Mouse (Mus musculus) C3H10T1/2 (cell line): ENCODE measurements around the gene Olfr554. TPM values are rescaled to one million over a fixed set of nuclear protein-coding genes. Genes with fewer than 3 reads are reported as not detected.

Experiments used
- polyA plus RNA-seq, 2 experiments: library from polyadenylated mRNA; unstranded; fragments of >200 nt; fragmentation: generic; extraction: Trizol; gene quantifications; one replicate each; pipeline ENCODE4 v1.2.1; 2012; ENCODE audit warnings: missing spikeins in 2 of 2

The Olfr554 gene
- not detected for polyA plus RNA-seq

DNA sequence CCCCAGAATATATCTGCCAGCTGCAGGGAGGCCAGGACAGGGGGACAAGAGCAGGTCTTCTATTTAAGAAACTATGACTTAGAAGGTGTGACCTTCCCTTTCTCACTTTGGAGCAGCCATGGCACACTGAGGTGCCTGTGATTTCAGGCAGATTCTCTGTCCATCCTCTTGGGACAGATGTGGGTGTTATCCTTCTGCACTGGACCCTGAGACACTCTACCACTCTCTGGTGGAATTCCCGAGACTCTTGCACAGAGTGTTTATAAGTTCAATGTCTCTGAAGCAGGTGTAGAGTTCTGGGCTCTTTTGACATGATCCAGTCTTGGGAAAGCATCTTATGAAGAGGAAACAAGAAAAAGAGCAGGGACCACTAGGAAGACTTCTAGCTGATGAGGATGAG is at the start of gene Olfr554:
Gene Olfr554, plus strand, starts transcription at position 301 of the 400 bp plus-strand sequence.

DNA sequence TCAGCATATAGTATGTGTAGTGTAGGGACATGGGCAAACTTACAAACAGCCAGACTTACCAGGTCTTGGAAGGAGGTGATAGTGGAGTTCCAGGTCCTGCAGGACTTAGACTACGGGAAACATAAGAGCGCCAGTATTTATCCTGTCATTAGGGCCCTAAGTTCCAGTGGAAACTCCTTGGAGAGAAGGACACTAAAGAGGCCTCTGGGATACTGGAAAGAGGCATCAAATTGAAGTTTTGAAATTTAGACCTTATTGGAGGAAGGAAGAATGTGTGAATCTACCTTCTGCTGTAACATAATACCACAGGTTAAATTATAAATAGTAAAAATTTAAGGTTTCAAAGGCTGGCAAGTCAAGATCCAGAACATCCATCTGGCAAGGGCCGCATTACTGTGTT is 46.4 kb upstream of the Olfr554 start, which contains the start of gene Olfr551:
Gene Olfr551, minus strand, starts transcription at position 101 of the 400 bp plus-strand sequence.

DNA sequence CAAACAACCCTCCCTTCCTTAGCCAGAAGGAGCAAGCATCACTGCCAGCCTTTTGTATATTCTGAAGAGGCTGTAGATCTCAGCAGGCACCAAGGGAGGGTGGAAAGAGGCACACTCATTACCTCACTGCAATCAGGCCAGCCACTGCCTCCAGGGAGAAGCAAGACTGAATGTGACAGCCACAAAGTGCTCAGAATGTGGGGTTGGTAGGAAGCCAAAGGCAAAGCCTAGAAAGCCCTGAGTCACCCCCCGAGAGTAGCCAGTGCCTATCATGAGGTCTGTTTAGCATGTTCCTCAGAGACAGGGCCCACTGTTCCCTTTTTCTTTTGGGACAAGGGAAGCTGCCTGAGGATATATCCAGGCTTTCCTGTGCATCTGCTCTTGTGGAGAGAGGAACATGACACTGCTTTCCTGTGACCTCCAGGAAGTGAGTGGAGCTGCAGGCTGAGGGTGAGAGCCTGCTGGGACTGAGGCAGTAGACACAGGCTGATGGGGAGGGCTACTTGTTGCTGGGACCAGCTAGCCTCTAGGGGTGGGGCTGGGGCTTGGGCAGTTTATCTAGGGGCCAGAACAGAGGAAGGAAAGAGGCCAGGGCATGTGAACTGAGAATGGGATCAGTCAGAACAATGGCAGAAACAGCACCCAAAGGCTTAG is 40.7 kb upstream of the Olfr554 start, which contains the start of gene Olfr552:
Gene Olfr552, plus strand, starts transcription at position 393 of the 654 bp plus-strand sequence.

DNA sequence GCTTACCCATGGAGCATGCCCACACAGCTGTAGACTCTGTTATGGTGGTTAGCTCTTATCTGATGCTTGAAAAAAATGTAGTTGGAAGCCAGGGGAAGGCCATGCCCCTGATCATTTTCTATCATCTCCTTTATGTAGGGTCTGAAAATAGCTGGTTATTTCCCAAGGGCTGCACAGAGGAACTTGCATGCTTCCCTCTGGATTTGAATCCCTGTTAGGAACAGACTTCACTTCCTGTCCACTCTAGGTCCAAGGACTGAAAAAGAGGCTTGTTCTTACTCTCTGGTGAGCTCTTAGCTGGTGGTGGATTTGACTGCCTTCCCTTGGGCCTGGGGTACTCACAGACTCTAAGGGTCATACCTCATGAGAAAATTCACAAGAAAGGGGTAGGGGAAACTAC is 20.1 kb upstream of the Olfr554 start, which contains the start of gene Olfr553:
Gene Olfr553, minus strand, starts transcription at position 101 of the 400 bp plus-strand sequence.

DNA sequence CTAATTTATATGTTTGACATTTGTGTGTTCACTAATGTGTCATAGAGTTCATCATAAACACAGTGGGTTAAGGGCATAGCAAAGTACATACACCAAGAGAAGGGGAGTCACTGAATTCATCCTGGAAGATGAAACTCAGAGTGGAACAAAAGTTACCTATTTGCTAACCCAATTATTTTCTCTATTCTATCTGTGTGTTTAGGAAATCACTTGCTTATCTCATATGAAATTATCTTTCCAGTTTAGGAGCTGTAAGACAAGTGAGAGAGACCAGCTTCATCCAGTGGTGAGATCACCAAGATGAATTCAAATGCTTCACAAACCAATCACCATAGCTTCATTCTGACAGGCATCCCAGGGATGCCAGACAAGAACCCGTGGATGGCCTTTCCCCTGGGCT is 20.3 kb downstream of the Olfr554 start, which contains the start of gene Olfr555:
Gene Olfr555, plus strand, starts transcription at position 301 of the 400 bp plus-strand sequence.

DNA sequence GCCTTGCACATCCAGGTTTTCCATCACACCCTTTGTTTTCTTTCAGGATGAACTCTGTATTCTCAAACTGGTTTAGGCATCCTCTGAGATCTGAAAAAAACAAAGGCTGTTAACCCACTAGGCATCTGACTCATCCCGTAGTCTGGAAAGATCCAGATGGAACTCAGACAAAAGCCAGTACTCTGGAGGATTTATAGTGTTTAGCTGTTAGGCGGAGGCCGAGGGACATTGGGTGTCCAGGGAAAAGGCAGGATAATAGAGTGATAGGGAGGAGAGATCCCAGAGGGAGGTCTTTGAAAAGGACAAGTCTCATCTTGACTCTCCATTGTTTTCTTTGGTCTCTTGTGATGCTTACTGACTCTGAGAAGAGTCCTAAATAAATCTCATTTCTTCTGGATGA is 26.4 kb downstream of the Olfr554 start, which contains the start of gene Olfr556:
Gene Olfr556, plus strand, starts transcription at position 301 of the 400 bp plus-strand sequence.

DNA sequence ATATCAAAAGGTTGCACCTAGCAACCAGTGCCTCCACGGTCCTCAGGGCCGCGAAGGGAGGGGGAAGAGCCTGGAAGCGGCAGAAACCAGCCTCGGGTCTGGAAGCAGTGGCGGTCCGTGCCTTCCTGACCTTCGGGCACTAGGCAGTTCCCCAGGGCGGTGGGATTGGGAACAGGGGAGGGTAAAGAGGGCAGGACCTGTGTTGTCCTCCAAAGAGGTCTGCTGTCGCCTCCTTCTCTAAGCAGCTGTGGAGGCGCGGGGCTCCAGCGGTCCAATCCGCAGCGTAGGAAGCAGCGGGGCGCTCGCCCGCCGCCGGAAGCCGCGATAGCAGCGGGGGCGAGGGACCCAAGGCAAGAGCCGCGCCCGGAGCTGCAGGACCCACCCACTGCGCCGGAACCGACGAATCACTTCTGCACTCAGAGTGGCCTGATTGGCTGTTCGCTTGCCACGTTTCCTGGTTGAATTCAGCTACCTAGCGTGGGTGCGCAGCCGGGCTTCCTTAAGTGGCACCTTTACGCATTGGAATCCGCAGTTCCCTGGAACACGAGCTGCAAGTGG is 48.8 kb downstream of the Olfr554 start, which contains the start of gene Trim68:
Gene Trim68, minus strand, starts transcription at position 384 of the 558 bp plus-strand sequence.

Other genes starting within 250 kb of the Olfr554 start
- gene Rrm1, start 196.7 kb upstream of the Olfr554 start, polyA plus RNA-seq: 10 to 100 TPM; 24.7 to 75.1 TPM
- under 1 TPM in 1 of 2 experiments, not detected in 1; 0.12 TPM for gene Olfr543, start 156.8 kb upstream of the Olfr554 start, polyA plus RNA-seq
- under 1 TPM in 1 of 2 experiments, not detected in 1; 0.04 TPM for gene Olfr544, start 150.1 kb upstream of the Olfr554 start, polyA plus RNA-seq
- gene Olfr545, start 138.9 kb upstream of the Olfr554 start, polyA plus RNA-seq: not detected
- not detected for gene Olfr547, start 103.7 kb upstream of the Olfr554 start, polyA plus RNA-seq
- gene Olfr548-ps1, start 97.5 kb upstream of the Olfr554 start, polyA plus RNA-seq: not detected
- not detected for gene Olfr549, start 88.6 kb upstream of the Olfr554 start, polyA plus RNA-seq
- gene Trim21, start 72.9 kb upstream of the Olfr554 start, polyA plus RNA-seq: 1 to 10 TPM in 1 of 2 experiments, under 1 TPM in 1; 0.23 to 3.9 TPM
- not detected for gene Olfr550, start 67.0 kb upstream of the Olfr554 start, polyA plus RNA-seq
- gene Olfr551, start 46.5 kb upstream of the Olfr554 start, polyA plus RNA-seq: not detected
- not detected for gene Olfr552, start 40.7 kb upstream of the Olfr554 start, polyA plus RNA-seq
- gene Olfr553, start 20.2 kb upstream of the Olfr554 start, polyA plus RNA-seq: not detected
- not detected for gene Olfr555, start 20.4 kb downstream of the Olfr554 start, polyA plus RNA-seq
- gene Olfr556, start 26.5 kb downstream of the Olfr554 start, polyA plus RNA-seq: not detected
- gene Trim68, start 48.9 kb downstream of the Olfr554 start, polyA plus RNA-seq: 1 to 10 TPM in 1 of 2 experiments, under 1 TPM in 1; 0.36 to 3.6 TPM
- not detected for gene Olfr557, start 57.5 kb downstream of the Olfr554 start, polyA plus RNA-seq
- not detected for gene Olfr558, start 63.8 kb downstream of the Olfr554 start, polyA plus RNA-seq
- gene Olfr33, start 80.6 kb downstream of the Olfr554 start, polyA plus RNA-seq: not detected
- not detected for gene Olfr559, start 89.1 kb downstream of the Olfr554 start, polyA plus RNA-seq
- not detected for gene Olfr560, start 120.9 kb downstream of the Olfr554 start, polyA plus RNA-seq
- gene Olfr78, start 121.0 kb downstream of the Olfr554 start, polyA plus RNA-seq: not detected
- not detected for gene Olfr561, start 132.8 kb downstream of the Olfr554 start, polyA plus RNA-seq
- gene Olfr564, start 165.0 kb downstream of the Olfr554 start, polyA plus RNA-seq: not detected
- gene Olfr566, start 220.3 kb downstream of the Olfr554 start, polyA plus RNA-seq: not detected
- not detected for gene Olfr568, start 238.7 kb downstream of the Olfr554 start, polyA plus RNA-seq